Mouse (Mus musculus): ENCODE measurements around the gene Gmnn.

DNA sequence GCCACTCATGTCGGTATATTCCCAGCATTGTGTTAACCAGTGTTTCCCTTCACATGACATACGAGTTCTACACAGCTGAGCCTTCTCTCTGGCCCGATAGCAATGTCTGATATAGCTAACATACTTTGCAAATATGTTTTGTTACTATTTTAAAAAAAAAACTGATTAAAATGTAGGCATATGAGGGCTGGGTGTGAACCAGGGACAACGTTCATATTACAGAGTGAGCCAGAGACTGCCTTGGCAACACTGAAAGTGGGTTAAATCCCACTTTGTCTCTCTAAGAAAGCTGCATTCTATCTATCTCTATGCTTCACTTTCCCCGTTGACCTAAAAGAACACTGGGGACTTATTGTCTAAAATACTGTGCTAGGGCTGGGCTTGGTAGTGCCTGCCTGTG, 32.6 kb downstream of the Gmnn start:
- TF ChIP-seq SIN3A (IDR thresholded peaks at IDR 0.05; ENCODE audit: low read length) (no peak), CHD2 (IDR thresholded peaks at IDR 0.05; ENCODE audit: low read length) (no peak), USF2 (IDR thresholded peaks at IDR 0.05; ENCODE audit: borderline replicate concordance in 1 of 2, insufficient read depth in 1 of 2, low read depth in 1 of 2, low read length in 2 of 2) (no peak), USF1 (IDR thresholded peaks at IDR 0.05; ENCODE audit: low read depth, low read length) (no peak), TBP (IDR thresholded peaks at IDR 0.05; ENCODE audit: low read depth, low read length) (no peak), ETS1 (IDR thresholded peaks at IDR 0.05; ENCODE audit: low read depth, low read length) (no peak), GATA1 (IDR thresholded peaks at IDR 0.05; ENCODE audit: low read depth, low read length) (no peak), ZMIZ1 (IDR thresholded peaks at IDR 0.05; ENCODE audit: low read depth, low read length) (no peak), POLR2AphosphoS5 (IDR thresholded peaks at IDR 0.05; ENCODE audit: borderline replicate concordance, low read depth, low read length) (no peak), E2F4 (IDR thresholded peaks at IDR 0.05; ENCODE audit: borderline replicate concordance, low read depth, low read length) (no peak), CTCF (IDR thresholded peaks at IDR 0.05 in 2 of 3, conservative IDR thresholded peaks at IDR 0.05 in 1 of 3; ENCODE audit: control insufficient read depth in 1 of 3, insufficient read depth in 1 of 3, low read depth in 2 of 3, low read length in 3 of 3, poor library complexity in 1 of 3, severe bottlenecking in 1 of 3) (no peak)
